Mouse (Mus musculus) olfactory bulb, adult 2 months (tissue): ENCODE data around the gene Rin3.

ENCODE experiments used
- CTCF ChIP-seq: fragments of 200-500 bp; IDR thresholded peaks from 2 replicates; pipeline ENCODE4 v1.5.1; 2012; ENCODE audit warnings: low read depth, mild to moderate bottlenecking, low read length, moderate library complexity; ENCODE audit not compliant: insufficient read depth
- POLR2A ChIP-seq: fragments of 200-500 bp; IDR thresholded peaks from 2 replicates; pipeline ENCODE4 v1.6.1; 2012; ENCODE audit warnings: mild to moderate bottlenecking, low read depth, low read length, moderate library complexity; ENCODE audit not compliant: insufficient read depth

DNA sequence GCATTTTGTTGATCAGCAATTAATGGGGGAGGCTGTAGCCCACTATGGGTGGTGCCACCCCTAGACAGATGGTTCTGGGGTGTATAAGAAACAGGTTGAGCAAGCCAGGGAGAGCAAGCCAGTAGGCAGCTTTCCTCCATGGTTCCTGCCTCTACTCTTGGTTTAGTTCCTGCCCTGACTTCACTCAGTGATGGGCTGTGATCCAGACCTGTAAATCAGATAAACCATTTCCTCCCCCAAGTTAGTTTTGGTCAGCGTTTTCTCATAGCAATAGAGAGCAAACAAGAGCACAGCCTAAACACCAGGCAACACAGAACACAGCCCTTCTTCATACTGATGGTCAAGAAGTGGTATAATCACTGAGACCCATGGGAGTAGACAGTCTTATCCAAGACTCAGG, 18.7 kb downstream of the Rin3 start:
- TF ChIP-seq POLR2A (no peak), CTCF (no peak)
